Mouse (Mus musculus) MEL (cell line): Measurements from ENCODE around the gene 4930453N24Rik. TPM values are rescaled to one million over a fixed set of nuclear protein-coding genes. Genes with fewer than 3 reads are reported as not detected.
A peak's percentile ranks its signal among the peaks of the same experiment; 100 is the strongest.

Source experiments
- DNase-seq: peaks from one replicate; pipeline ENCODE4 v3.0.0; 2011; ENCODE audit warnings: low read depth, low spot score
- H3K27ac ChIP-seq: 2 replicates; pipeline ENCODE4 v1.5.1; 2012; ENCODE audit warnings: low read depth, mild to moderate bottlenecking, control low read depth, low read length, moderate library complexity; ENCODE audit not compliant: control insufficient read depth
- H3K27me3 ChIP-seq, 2 experiments: fragments of 150-350 bp in 1 of 2; sonication (generic) in 1 of 2; 2 replicates each; pipeline ENCODE4 v1.6.1; 2012; ENCODE audit warnings: low read length in 2 of 2, mild to moderate bottlenecking in 2 of 2, improper control_type of control experiment in 1 of 2, moderate library complexity in 1 of 2; ENCODE audit not compliant: insufficient read depth in 2 of 2, control insufficient read depth in 1 of 2
- H3K36me3 ChIP-seq, 2 experiments: 2 replicates each; pipeline ENCODE4 v1.6.1; 2012 to 2014; ENCODE audit warnings: low read length in 2 of 2, improper control_type of control experiment in 1 of 2, inconsistent platforms in 1 of 2, mild to moderate bottlenecking in 1 of 2; ENCODE audit not compliant: insufficient read depth in 2 of 2, control insufficient read depth in 1 of 2
- H3K4me1 ChIP-seq, 2 experiments: fragments of 150-350 bp in 1 of 2; sonication (generic) in 1 of 2; 2 replicates each; pipeline ENCODE4 v1.6.1; 2012; ENCODE audit warnings: low read length in 2 of 2, improper control_type of control experiment in 1 of 2, mild to moderate bottlenecking in 1 of 2; ENCODE audit not compliant: insufficient read depth in 2 of 2, control insufficient read depth in 1 of 2
- H3K4me3 ChIP-seq, 2 experiments: fragments of 150-350 bp in 1 of 2; sonication (generic) in 1 of 2; 2 replicates each; pipeline ENCODE4 v1.5.1; 2012; ENCODE audit warnings: low read depth in 2 of 2, low read length in 2 of 2, mild to moderate bottlenecking in 2 of 2, moderate library complexity in 2 of 2, control low read depth in 1 of 2, improper control_type of control experiment in 1 of 2; ENCODE audit not compliant: control insufficient read depth in 1 of 2, insufficient read depth in 1 of 2
- H3K79me2 ChIP-seq: 2 replicates; pipeline ENCODE4 v1.6.1; 2012; ENCODE audit warnings: mild to moderate bottlenecking, low read length, moderate library complexity; ENCODE audit not compliant: control insufficient read depth, poor library complexity, insufficient read depth
- H3K9ac ChIP-seq: 2 replicates; pipeline ENCODE4 v1.6.1; 2012; ENCODE audit warnings: low read depth, mild to moderate bottlenecking, control low read depth, low read length, moderate library complexity; ENCODE audit not compliant: control insufficient read depth, poor library complexity, severe bottlenecking
- H3K9me3 ChIP-seq: fragments of 150-350 bp; sonication (generic); replicated peaks from 2 replicates; pipeline ENCODE4 v1.6.1; 2012; ENCODE audit warnings: mild to moderate bottlenecking, low read length, improper control_type of control experiment, moderate library complexity; ENCODE audit not compliant: insufficient read depth
- BHLHE40 ChIP-seq: IDR thresholded peaks from 2 replicates; pipeline ENCODE4 v1.6.1; 2012; ENCODE audit warnings: low read depth, mild to moderate bottlenecking, inconsistent platforms, low read length, improper control_type of control experiment, borderline replicate concordance
- CHD1 ChIP-seq: IDR thresholded peaks from 2 replicates; pipeline ENCODE4 v1.6.1; 2012; ENCODE audit warnings: low read depth, mild to moderate bottlenecking, inconsistent platforms, low read length, improper control_type of control experiment
- CHD2 ChIP-seq: IDR thresholded peaks from 2 replicates; pipeline ENCODE4 v1.6.1; 2011; ENCODE audit warnings: low read length, improper control_type of control experiment
- CTCF ChIP-seq, 3 experiments: IDR thresholded peaks in 2 of 3; conservative IDR thresholded peaks in 1 of 3; 2 replicates each; pipeline ENCODE4 v1.5.1; 2011 to 2012; ENCODE audit warnings: low read length in 3 of 3, low read depth in 2 of 3, mild to moderate bottlenecking in 2 of 3, improper control_type of control experiment in 1 of 3, inconsistent platforms in 1 of 3, mixed read lengths in 1 of 3, moderate library complexity in 1 of 3; ENCODE audit not compliant: control insufficient read depth in 1 of 3, insufficient read depth in 1 of 3, poor library complexity in 1 of 3, severe bottlenecking in 1 of 3
- E2F4 ChIP-seq: IDR thresholded peaks from 2 replicates; pipeline ENCODE4 v1.6.1; 2011; ENCODE audit warnings: low read depth, low read length, improper control_type of control experiment, borderline replicate concordance
- ELF1 ChIP-seq: IDR thresholded peaks from 2 replicates; pipeline ENCODE4 v1.6.1; 2014; ENCODE audit warnings: low read depth, mild to moderate bottlenecking, inconsistent platforms, low read length, improper control_type of control experiment, moderate library complexity
- EP300 ChIP-seq, 2 experiments: IDR thresholded peaks; 2 replicates each; pipeline ENCODE4 v1.6.1; 2011; ENCODE audit warnings: improper control_type of control experiment in 2 of 2, low read length in 2 of 2, low read depth in 1 of 2, mild to moderate bottlenecking in 1 of 2
- ETS1 ChIP-seq: IDR thresholded peaks from 2 replicates; pipeline ENCODE4 v1.6.1; 2012; ENCODE audit warnings: low read depth, mild to moderate bottlenecking, inconsistent platforms, low read length, improper control_type of control experiment, moderate library complexity
- GABPA ChIP-seq: IDR thresholded peaks from 2 replicates; pipeline ENCODE4 v1.6.1; 2012; ENCODE audit warnings: low read depth, mild to moderate bottlenecking, inconsistent platforms, low read length, improper control_type of control experiment, moderate library complexity
- GATA1 ChIP-seq: IDR thresholded peaks from 2 replicates; pipeline ENCODE4 v1.6.1; 2011; ENCODE audit warnings: low read depth, low read length, improper control_type of control experiment
- HCFC1 ChIP-seq: IDR thresholded peaks from 2 replicates; pipeline ENCODE4 v1.6.1; 2012; ENCODE audit warnings: low read depth, mild to moderate bottlenecking, inconsistent platforms, low read length, improper control_type of control experiment, moderate library complexity
- JUND ChIP-seq: IDR thresholded peaks from 2 replicates; pipeline ENCODE4 v1.6.1; 2011; ENCODE audit warnings: low read depth, mild to moderate bottlenecking, improper control_type of control experiment, low read length
- KAT2A ChIP-seq: conservative IDR thresholded peaks from 2 replicates; pipeline ENCODE4 v1.6.1; 2012; ENCODE audit warnings: low read depth, low read length, improper control_type of control experiment, inconsistent platforms
- MAFK ChIP-seq: IDR thresholded peaks from 2 replicates; pipeline ENCODE4 v1.6.1; 2011; ENCODE audit warnings: low read depth, mild to moderate bottlenecking, low read length, improper control_type of control experiment, borderline replicate concordance
- MAX ChIP-seq: IDR thresholded peaks from 2 replicates; pipeline ENCODE4 v1.6.1; 2011; ENCODE audit warnings: low read length, improper control_type of control experiment
- MAZ ChIP-seq: IDR thresholded peaks from 2 replicates; pipeline ENCODE4 v1.6.1; 2012; ENCODE audit warnings: low read depth, mild to moderate bottlenecking, inconsistent platforms, low read length, improper control_type of control experiment
- MEF2A ChIP-seq: IDR thresholded peaks from 2 replicates; pipeline ENCODE4 v1.6.1; 2014; ENCODE audit warnings: low read depth, mild to moderate bottlenecking, inconsistent platforms, low read length, improper control_type of control experiment; ENCODE audit not compliant: poor library complexity, insufficient replicate concordance, severe bottlenecking; ENCODE audit errors: extremely low read depth
- MYB ChIP-seq: IDR thresholded peaks from 2 replicates; pipeline ENCODE4 v1.6.1; 2011; ENCODE audit warnings: mild to moderate bottlenecking, low read depth, low read length, improper control_type of control experiment
- MYC ChIP-seq: IDR thresholded peaks from 2 replicates; pipeline ENCODE4 v1.6.1; 2011; ENCODE audit warnings: low read depth, mild to moderate bottlenecking, low read length, improper control_type of control experiment, moderate library complexity
- NELFE ChIP-seq: IDR thresholded peaks from 2 replicates; pipeline ENCODE4 v1.6.1; 2011; ENCODE audit warnings: low read depth, low read length, improper control_type of control experiment
- NRF1 ChIP-seq: IDR thresholded peaks from 2 replicates; pipeline ENCODE4 v1.6.1; 2014; ENCODE audit warnings: low read depth, mild to moderate bottlenecking, inconsistent platforms, low read length, improper control_type of control experiment, moderate library complexity; ENCODE audit not compliant: poor library complexity, insufficient read depth, severe bottlenecking
- POLR2AphosphoS2 ChIP-seq: IDR thresholded peaks from 2 replicates; pipeline ENCODE4 v1.6.1; 2011; ENCODE audit warnings: low read length, improper control_type of control experiment
- RAD21 ChIP-seq: IDR thresholded peaks from 2 replicates; pipeline ENCODE4 v1.6.1; 2011; ENCODE audit warnings: mild to moderate bottlenecking, low read depth, low read length, improper control_type of control experiment
- RCOR1 ChIP-seq: IDR thresholded peaks from 2 replicates; pipeline ENCODE4 v1.6.1; 2012; ENCODE audit warnings: low read depth, mild to moderate bottlenecking, inconsistent platforms, low read length, improper control_type of control experiment
- SMC3 ChIP-seq: IDR thresholded peaks from 2 replicates; pipeline ENCODE4 v1.6.1; 2011; ENCODE audit warnings: low read depth, low read length, improper control_type of control experiment
- TAL1 ChIP-seq: IDR thresholded peaks from 2 replicates; pipeline ENCODE4 v1.6.1; 2012; ENCODE audit warnings: mild to moderate bottlenecking, inconsistent platforms, low read length, moderate library complexity, mixed read lengths
- TBP ChIP-seq: IDR thresholded peaks from 2 replicates; pipeline ENCODE4 v1.8.0; 2011; ENCODE audit warnings: low read depth, low read length, improper control_type of control experiment
- TCF12 ChIP-seq: IDR thresholded peaks from 2 replicates; pipeline ENCODE4 v1.6.1; 2014; ENCODE audit warnings: low read depth, mild to moderate bottlenecking, inconsistent platforms, low read length, improper control_type of control experiment, moderate library complexity
- USF1 ChIP-seq: IDR thresholded peaks from 2 replicates; pipeline ENCODE4 v1.6.1; 2014; ENCODE audit warnings: low read depth, mild to moderate bottlenecking, inconsistent platforms, low read length, improper control_type of control experiment, moderate library complexity
- USF2 ChIP-seq, 2 experiments: IDR thresholded peaks; 2 replicates each; pipeline ENCODE4 v1.6.1; 2011 to 2012; ENCODE audit warnings: improper control_type of control experiment in 2 of 2, low read length in 2 of 2, borderline replicate concordance in 1 of 2, inconsistent platforms in 1 of 2, low read depth in 1 of 2, mild to moderate bottlenecking in 1 of 2; ENCODE audit not compliant: insufficient read depth in 1 of 2
- ZC3H11A ChIP-seq: IDR thresholded peaks from 2 replicates; pipeline ENCODE4 v1.6.1; 2012; ENCODE audit warnings: low read depth, mild to moderate bottlenecking, inconsistent platforms, low read length, improper control_type of control experiment
- ZKSCAN1 ChIP-seq: IDR thresholded peaks from 2 replicates; pipeline ENCODE4 v1.6.1; 2012; ENCODE audit warnings: low read depth, mild to moderate bottlenecking, inconsistent platforms, low read length, improper control_type of control experiment, moderate library complexity
- ZMIZ1 ChIP-seq: IDR thresholded peaks from 2 replicates; pipeline ENCODE4 v1.6.1; 2012; ENCODE audit warnings: low read depth, mild to moderate bottlenecking, inconsistent platforms, low read length, improper control_type of control experiment, moderate library complexity
- ZNF384 ChIP-seq: IDR thresholded peaks from 2 replicates; pipeline ENCODE4 v1.6.1; 2012; ENCODE audit warnings: low read depth, mild to moderate bottlenecking, inconsistent platforms, low read length, improper control_type of control experiment
- polyA plus RNA-seq, 2 experiments: library from polyadenylated mRNA; stranded (reverse) in 1 of 2; unstranded in 1 of 2; fragments of >175 nt in 1 of 2; fragments of >200 nt in 1 of 2; gene quantifications; 2 replicates each; pipeline versions ENCODE4 v1.2.1 to v1.2.4; 2012; ENCODE audit warnings: low replicate concordance in 2 of 2, low read depth in 1 of 2; ENCODE audit not compliant: insufficient read length in 2 of 2, insufficient read depth in 1 of 2, missing spikeins in 1 of 2
- total RNA-seq: library from RNA; depleted of rRNA; stranded (reverse); fragments of 300-350 nt; gene quantifications from 2 replicates; pipeline ENCODE4 v1.2.3, GENCODE M21; 2012; rRNA removed

4930453N24Rik gene
- total RNA-seq: 20.5 and 23.8 TPM in 2 replicates
- polyA plus RNA-seq: 10 to 100 TPM in 1 of 2 experiments, not detected in 1; 19.4 TPM

GRCm38 (mm10) chr16:64770521-64771430, at the start of gene 4930453N24Rik:
TSS of gene 4930453N24Rik (minus strand) at chr16:64771161.
- Histone ChIP-seq H3K27ac (peak within 1 kb of the TSS; percentile 75), H3K79me2 (peaks cover 13% of the 10 kb centered on the region), H3K9ac (peak within 1 kb of the TSS; percentile 74)
- TF ChIP-seq GABPA (no peak), E2F4 (no peak), POLR2AphosphoS2 (no peak; the same call in 1 of the 2 replicates), NRF1 (peak; percentile 88), CTCF (IDR thresholded peaks at IDR 0.05 in 2 of 3, conservative IDR thresholded peaks at IDR 0.05 in 1 of 3; ENCODE audit: control insufficient read depth in 1 of 3, insufficient read depth in 1 of 3, low read depth in 2 of 3, low read length in 3 of 3, poor library complexity in 1 of 3, severe bottlenecking in 1 of 3) (no peak), TBP (peak; percentile 89), ETS1 (0 out of 2 replicates have a peak, but pooled peaks have one; percentile 35), JUND (no peak), USF1 (0 out of 2 replicates have a peak, but pooled peaks have one; percentile 11), ELF1 (peak; percentile 95), ZMIZ1 (peak; percentile 27; the same call in 1 of the 2 replicates), KAT2A (peak; percentile 71), ZNF384 (no peak), MYB (no peak), MYC (peak; percentile 63; the same call in 1 of the 2 replicates), MAFK (no peak), RAD21 (no peak), NELFE (peak; percentile 84), MAZ (peak; percentile 68; the same call in 1 of the 2 replicates), ZC3H11A (no peak), CHD1 (no peak), BHLHE40 (no peak), TCF12 (peak; percentile 52), RCOR1 (peak; percentile 0; the same call in 1 of the 2 replicates), HCFC1 (peak; percentile 92), TAL1 (no peak), GATA1 (no peak), EP300 (IDR thresholded peaks at IDR 0.05; ENCODE audit: low read depth in 1 of 2, low read length in 2 of 2) (no peak), ZKSCAN1 (no peak), CHD2 (no peak), SMC3 (no peak), MEF2A (no peak), MAX (peak; percentile 47), USF2 (IDR thresholded peaks at IDR 0.05; ENCODE audit: borderline replicate concordance in 1 of 2, insufficient read depth in 1 of 2, low read depth in 1 of 2, low read length in 2 of 2) (no peak)

More at GRCm38 (mm10) chr16:64770521-64771430, at the start of gene 4930453N24Rik:
- Histone ChIP-seq H3K4me1 (peaks cover 6% of the 10 kb centered on the region in 2 experiments), H3K36me3 (peaks cover 9 to 27% of the 10 kb centered on the region in 2 experiments), H3K9me3 (no peaks in the 10 kb centered on the region), H3K27me3 (no peaks in the 10 kb centered on the region), H3K4me3 (peak within 1 kb of the TSS; percentile 69 to 87)
- peak; percentile 96 for DNase-seq
